Mouse (Mus musculus) gastrocnemius, postnatal 4 days (tissue): ENCODE data around the gene Tmem127. TPM values are rescaled to one million over a fixed set of nuclear protein-coding genes. Genes with fewer than 3 reads are reported as not detected.
A peak's percentile ranks its signal among the peaks of the same experiment; 100 is the strongest.
"Not testable (repeated sequence)": the region's sequence is repeated elsewhere in the genome, so short reads cannot be mapped to it uniquely, and the experiment has no call there.

Experiments used
- DNase-seq, 2 experiments: peaks; one replicate each; pipeline ENCODE4 v3.0.0; 2021 to 2022; ENCODE audit warnings: low spot score in 2 of 2, mixed read lengths in 2 of 2
- total RNA-seq, 2 experiments: library from RNA; stranded (reverse); gene quantifications; 2 replicates each; pipeline ENCODE4 v1.2.3; 2021

The Tmem127 gene
- total RNA-seq, 2 experiments from 2014 or later, result 47.9 to 48.5 TPM

GRCm38 (mm10) chr2:127262480-127262879, 14.8 kb downstream of the Tmem127 start:
- DNase-seq, result no peak

GRCm38 (mm10) chr2:127267854-127268253, 20.1 kb downstream of the Tmem127 start:
- DNase-seq, result no peak

DNA sequence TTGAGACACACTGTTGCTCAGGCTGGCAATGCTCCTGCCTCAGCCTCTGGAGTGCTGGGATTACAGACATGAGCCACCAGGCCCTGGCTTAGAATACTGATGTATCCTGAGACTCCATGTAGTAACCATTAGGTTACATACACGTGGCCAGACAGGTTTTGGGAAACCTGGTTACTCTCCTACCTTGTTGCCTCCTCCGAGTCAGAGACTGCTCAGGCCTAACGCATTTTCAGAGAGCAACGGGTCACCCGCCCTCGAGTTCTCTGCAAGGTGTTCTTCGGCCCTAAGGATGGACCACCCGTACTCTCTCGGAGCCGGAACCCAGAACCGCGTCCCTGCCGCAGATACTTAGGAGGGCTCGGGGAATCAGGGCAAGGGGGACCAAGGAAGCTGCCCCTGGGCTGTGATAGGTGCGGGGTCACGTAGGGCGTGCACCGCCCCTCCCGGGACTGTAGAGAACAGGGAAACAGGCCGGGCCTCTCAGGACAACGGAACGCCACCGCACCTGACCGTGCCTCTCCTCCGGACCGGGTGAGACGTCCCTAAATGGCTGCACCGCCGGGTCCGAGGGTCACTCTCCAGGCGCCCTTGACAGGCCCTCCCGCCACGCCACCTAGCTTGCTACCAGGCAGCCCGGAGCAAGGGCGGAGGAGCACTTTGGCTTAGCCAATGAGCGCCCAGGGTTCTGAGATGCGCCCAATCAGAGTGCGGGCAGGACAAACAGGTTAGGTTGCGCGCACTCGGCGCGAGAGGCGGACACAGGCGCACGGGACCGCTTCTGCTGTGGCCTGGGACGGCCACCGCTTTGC, 22.0 kb downstream of the Tmem127 start, which contains the start of gene Stard7:
Stard7 (plus strand) TSS at position 728 of the 809 bp plus-strand sequence.
- peak; percentile 87 to 95 for DNase-seq

DNA sequence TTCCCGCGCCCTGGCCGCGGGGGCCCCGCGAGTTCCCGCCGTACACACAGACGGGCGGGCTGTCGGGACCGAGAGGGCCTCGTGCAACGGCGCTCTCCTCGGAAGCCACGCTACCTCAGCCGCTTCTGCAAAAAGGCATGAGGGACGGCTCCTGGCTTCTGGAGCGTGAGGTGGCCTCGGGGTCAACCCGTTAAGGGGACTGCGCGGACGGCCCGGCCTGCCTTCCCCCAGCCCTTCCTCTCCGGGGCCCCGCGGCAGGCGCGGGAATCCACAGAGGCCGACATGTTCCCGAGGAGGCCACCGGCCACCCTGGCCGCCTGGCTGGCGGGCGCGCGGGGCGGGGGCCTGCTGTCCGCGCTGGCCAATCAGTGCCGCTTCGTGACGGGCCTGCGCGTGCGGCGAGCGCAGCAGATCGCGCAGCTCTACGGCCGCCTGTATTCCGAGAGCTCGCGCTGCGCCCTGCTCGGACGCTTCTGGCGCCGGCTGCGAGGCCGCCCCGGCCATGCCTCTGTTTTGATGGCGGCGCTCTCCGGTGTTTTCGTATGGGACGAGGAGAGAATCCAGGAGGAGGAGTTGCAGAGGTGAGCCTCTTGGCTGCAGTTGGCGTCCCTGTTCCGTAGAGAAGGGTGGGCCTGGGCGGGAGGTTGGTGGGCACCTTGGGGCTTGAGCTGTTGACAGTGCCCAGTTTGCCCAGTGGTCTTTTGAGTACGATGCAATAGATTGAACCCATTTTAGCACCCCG, 22.8 kb downstream of the Tmem127 start:
- DNase-seq, result peak; percentile 80 to 87

DNA sequence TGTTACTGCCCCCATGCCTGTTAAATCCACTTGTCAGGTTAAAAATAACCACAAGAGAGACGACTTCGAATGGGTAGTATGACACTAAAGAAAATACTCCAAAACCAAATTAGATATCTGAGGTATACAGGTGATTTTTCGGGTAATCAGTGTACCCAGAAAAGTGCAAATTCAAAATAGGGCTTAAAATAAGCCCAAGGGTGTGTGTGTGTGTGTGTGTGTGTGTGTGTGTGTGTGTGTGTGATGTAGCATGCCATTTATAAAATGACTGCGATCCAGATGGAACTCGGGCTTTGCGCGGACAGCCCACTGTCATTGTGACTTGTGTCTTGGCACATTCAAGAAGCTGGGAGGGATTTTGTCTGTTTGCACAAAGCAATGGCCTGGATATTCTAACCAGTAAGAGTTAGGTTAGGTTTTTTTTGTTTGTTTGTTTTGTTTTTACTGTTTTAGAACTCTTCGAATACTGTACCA, 23.4 kb downstream of the Tmem127 start:
- DNase-seq, result no peak

DNA sequence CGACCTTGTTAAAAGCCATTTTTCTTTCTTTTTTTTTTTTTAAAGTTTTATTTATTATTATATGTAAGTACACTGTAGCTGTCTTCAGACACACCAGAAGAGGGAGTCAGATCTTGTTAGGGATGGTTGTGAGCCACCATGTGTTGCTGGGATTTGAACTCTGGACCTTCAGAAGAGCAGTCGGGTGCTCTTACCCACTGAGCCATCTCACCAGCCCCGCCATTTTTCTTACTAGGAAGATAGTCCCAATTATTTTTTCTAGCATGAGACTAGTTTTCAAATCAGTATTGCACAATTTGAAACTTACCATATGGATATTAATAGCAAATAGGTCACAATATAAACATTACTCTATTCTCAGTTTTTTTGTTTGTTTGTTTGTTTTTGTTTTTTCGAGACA, 24.3 kb downstream of the Tmem127 start:
- DNase-seq, result not testable (repeated sequence)

- no peak for DNase-seq
Observed at GRCm38 (mm10) chr2:127272806-127273205, 25.1 kb downstream of the Tmem127 start.

DNA sequence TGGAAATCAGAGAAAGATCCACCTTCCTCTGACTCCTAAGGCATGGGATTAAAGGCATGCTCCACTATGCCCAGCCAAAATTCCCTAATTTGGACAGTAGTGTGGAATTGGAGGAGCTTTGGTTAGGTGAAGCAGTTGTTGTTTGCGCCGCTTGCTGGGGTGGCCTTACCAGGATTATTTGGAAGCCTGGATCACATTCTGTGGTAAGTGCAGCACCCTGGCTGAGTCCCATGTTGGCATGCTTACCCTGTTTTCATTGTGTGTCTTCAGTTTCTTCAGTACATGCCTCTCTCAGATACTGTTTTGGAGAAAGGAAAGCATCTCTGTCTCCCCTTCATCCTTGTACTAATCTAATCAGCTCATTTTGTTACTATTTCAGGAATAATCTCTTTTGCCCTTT, 26.9 kb downstream of the Tmem127 start:
- DNase-seq, result no peak

GRCm38 (mm10) chr2:127275551-127276320, 28.0 kb downstream of the Tmem127 start:
- no peak for DNase-seq

- DNase-seq, result no peak
Observed at GRCm38 (mm10) chr2:127278162-127278561, 30.5 kb downstream of the Tmem127 start.

GRCm38 (mm10) chr2:127292250-127292649, 44.5 kb downstream of the Tmem127 start:
- no peak for DNase-seq

DNA sequence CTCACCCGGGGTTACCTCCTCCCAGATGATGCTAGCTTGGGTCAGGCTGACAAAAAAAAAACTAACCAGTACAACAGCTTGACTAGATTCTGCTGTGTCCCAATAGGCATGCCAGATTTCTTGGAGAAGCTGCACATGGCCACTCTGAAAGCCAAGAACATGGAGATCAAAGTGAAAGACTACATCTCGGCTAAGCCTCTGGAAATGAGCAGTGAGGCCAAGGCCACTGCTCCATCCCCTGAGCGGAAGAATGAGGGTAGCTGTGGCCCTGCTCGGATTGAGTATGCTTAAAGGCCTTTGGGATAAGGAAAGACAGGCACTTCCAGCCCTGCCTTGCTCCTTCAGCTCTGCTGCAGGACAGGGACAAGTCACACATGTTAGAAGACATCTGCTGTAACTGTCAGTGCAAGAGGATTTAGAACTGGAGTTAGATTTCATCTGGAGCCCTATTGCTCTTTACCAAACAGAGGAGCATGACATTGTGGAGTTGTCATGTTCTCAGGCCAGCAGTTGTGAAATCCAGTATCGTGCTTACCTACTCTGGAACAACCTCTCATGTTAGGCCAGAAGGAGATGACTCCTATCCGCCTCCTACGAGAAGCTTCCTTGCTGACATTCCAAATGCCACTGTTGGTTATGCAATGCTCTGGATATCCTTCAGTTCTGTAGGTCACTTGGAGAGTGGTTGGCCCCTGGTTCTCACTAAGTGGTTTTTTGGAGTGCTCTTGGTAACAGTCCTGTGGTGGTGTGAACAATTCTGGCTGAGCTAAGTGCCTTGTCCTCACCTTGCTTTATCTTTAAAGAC, 49.5 kb downstream of the Tmem127 start:
- DNase-seq, result no peak

- no peak for DNase-seq
Observed at GRCm38 (mm10) chr2:127298056-127298455, 50.3 kb downstream of the Tmem127 start.

DNA sequence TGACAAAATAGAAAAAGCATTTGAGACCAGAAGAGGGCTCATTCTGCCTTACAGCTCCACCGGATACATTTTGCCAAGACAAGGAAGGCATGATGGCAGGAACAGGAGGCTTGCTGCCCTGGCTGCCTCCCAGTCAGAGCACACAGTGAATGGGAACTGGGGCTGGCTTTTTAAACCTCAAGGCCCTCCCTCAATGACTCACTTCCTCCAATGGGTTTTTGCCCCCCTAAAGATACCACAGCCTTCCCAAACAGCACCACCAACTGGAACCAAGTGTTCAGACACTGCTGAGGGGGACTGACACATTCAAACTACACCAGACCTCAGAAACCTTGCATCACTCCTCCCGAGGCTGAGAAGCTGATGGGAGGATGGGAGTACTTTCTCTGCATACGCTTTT, 53.0 kb downstream of the Tmem127 start:
- no peak for DNase-seq

GRCm38 (mm10) chr2:127301883-127302282, 54.2 kb downstream of the Tmem127 start:
- no peak for DNase-seq

- DNase-seq, result not testable (repeated sequence)
Observed at GRCm38 (mm10) chr2:127304192-127304591, 56.5 kb downstream of the Tmem127 start.

DNA sequence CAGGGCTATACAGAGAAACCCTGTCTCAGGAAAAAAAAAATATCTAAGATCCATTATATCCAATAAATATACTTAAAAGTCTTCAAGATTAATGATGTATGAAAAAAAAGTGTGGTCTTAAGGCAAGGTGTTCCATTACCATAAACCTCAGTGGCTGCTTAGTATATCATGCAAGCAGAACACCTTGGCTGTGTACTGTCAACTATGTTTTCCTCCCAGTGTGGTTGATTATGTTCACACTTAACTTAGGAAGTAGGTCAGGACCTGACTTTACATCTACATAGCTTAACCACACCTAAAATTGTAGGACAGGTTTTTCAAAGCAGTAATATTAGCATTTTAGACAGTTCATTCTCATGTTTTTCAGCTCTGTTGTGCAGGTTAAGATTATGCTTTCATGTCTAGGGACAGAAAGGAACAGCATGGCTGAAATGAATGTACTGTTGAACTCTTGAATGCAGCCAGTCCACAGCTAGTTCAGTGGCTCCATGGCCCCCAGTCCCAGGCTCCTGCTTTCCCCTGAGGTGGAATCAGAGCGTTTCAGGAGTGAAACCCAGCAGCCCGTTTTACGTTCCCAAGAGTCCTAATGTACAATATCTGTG, 57.0 kb downstream of the Tmem127 start:
- DNase-seq, result no peak

DNA sequence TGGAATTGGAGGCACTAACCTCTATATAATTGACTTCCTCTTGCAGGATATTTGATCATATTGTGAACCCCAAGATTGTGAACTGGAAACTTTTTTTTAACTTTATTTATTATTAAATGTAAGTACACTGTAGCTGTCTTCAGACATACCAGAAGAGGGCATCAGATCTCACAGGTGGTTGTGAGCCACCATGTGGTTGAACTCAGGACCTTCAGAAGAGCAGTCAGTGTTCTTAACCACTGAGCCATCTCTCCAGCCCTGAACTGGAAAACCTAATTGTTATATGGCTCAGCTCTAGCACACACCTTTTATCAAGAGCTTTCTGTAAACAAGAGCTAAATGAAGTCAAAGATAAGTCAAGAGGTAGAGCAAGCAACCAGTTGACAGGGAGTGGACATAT, 58.4 kb downstream of the Tmem127 start:
- no peak for DNase-seq

- no peak for DNase-seq
Observed at GRCm38 (mm10) chr2:127307179-127307578, 59.5 kb downstream of the Tmem127 start.

DNA sequence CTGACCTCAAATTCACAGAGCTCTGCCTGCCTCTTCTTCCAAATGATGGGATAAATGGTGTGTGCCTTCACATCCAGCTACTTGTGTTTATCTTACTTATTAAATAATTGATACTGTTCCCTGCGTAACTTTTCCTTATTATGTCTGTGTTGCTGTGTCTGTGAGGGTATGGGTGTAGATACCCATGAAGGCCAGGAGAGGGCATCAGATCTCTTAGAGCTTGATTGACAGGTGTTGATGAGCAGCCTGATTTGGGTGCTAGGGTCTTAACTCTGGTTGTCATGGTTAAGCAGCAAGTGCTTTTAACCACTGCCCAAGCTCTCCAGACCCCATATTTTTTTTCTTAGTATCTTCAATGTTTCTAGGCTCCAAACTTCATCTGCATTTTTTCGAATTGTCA, 61.0 kb downstream of the Tmem127 start:
- no peak for DNase-seq
